Mouse (Mus musculus) stomach, postnatal 0 days (tissue): ENCODE results near the gene Uhmk1. TPM values are rescaled to one million over a fixed set of nuclear protein-coding genes. Genes with fewer than 3 reads are reported as not detected.
"Not testable (repeated sequence)": the region's sequence is repeated elsewhere in the genome, so short reads cannot be mapped to it uniquely, and the experiment has no call there.

ENCODE experiments used
- ATAC-seq: fragments of 200-750 bp; cut with Nextera tagmentation; 2 replicates; pipeline ENCODE4 v1.8.0; 2017; ENCODE audit not compliant: low FRiP score, low TSS enrichment
- DNase-seq: peaks from one replicate; pipeline ENCODE4 v3.0.0-alpha.2; 2016; ENCODE audit warnings: low spot score
- H3K27ac ChIP-seq: fragments of 300-500 bp; sonication (generic); replicated peaks from 2 replicates; pipeline ENCODE4 v1.5.1; 2014; ENCODE audit warnings: mild to moderate bottlenecking, control low read depth
- H3K27me3 ChIP-seq: fragments of 300-500 bp; sonication (generic); 2 replicates; pipeline ENCODE4 v1.6.1; 2014; ENCODE audit warnings: low read length; ENCODE audit not compliant: control insufficient read depth, insufficient read depth
- H3K36me3 ChIP-seq: fragments of 300-500 bp; sonication (generic); 2 replicates; pipeline ENCODE4 v1.6.1; 2014; ENCODE audit warnings: low read length, mixed read lengths; ENCODE audit not compliant: control insufficient read depth, insufficient read depth
- H3K4me1 ChIP-seq: fragments of 300-500 bp; sonication (generic); replicated peaks from 2 replicates; pipeline ENCODE4 v1.6.1; 2014; ENCODE audit warnings: antibody characterized with exemption; ENCODE audit not compliant: control insufficient read depth, insufficient read depth
- H3K4me2 ChIP-seq: fragments of 300-500 bp; sonication (generic); replicated peaks from 2 replicates; pipeline ENCODE4 v1.6.1; 2014; ENCODE audit warnings: low read depth, mild to moderate bottlenecking, control low read depth, moderate library complexity
- H3K4me3 ChIP-seq: fragments of 300-500 bp; sonication (generic); 2 replicates; pipeline ENCODE4 v1.5.1; 2014; ENCODE audit warnings: low read depth, low read length, control low read depth
- H3K9ac ChIP-seq: fragments of 300-500 bp; sonication (generic); 2 replicates; pipeline ENCODE4 v1.6.1; 2014; ENCODE audit warnings: mild to moderate bottlenecking, low read length, control low read depth, mixed read lengths
- H3K9me3 ChIP-seq: fragments of 300-500 bp; sonication (generic); 2 replicates; pipeline ENCODE4 v1.6.1; 2016; ENCODE audit warnings: low read length; ENCODE audit not compliant: control insufficient read depth
- CTCF ChIP-seq: IDR thresholded peaks from 2 replicates; pipeline ENCODE4 v1.5.1; 2016; ENCODE audit warnings: antibody characterized with exemption, low read depth, mild to moderate bottlenecking, moderate library complexity
- EP300 ChIP-seq: optimal IDR thresholded peaks from 2 replicates; pipeline ENCODE3; 2016; ENCODE audit warnings: antibody characterized with exemption
- WGBS: fragments of 180-500 bp; shearing (Covaris S2); extraction: QIAGEN DNeasy Blood & Tissue Kit; methylation state at CpG from one replicate; pipeline ENCODE4 v1.1.7; 2014; 5-methylcytosine and 5-hydroxymethylcytosine counted together
- polyA plus RNA-seq: library from polyadenylated mRNA; unstranded; fragments of >200 nt; fragmentation: Nextera tagmentation; extraction: Ambion mirVana; gene quantifications from 2 replicates; pipeline ENCODE4 v1.2.1, GENCODE M21; 2015

Gene Uhmk1
- 4.1 TPM in 2 replicates for polyA plus RNA-seq

- H3K27ac ChIP-seq: peak within 1 kb of the TSS; percentile 96
- ATAC-seq (peak; percentile 98), DNase-seq (peak; percentile 93)
- under 1% methylated on average over 64 of the region's 70 CpGs for WGBS
- peak within 1 kb of the TSS; percentile 70 for H3K4me2 ChIP-seq
- no peak for TF ChIP-seq CTCF
- no peak for TF ChIP-seq EP300
- H3K36me3 ChIP-seq: peaks cover 3% of the 10 kb centered on the region; the same call in 1 of the 2 replicates
- H3K9ac ChIP-seq: peak within 1 kb of the TSS; percentile 97
- no peaks in the 10 kb centered on the region for H3K9me3 ChIP-seq
- H3K4me3 ChIP-seq: peak within 1 kb of the TSS; percentile 84
- no peaks in the 10 kb centered on the region for H3K4me1 ChIP-seq
- H3K27me3 ChIP-seq: no peaks in the 10 kb centered on the region
Measured at GRCm38 (mm10) chr1:170214757-170215522, at the start of gene Uhmk1. TSS of gene Uhmk1 (minus strand) at chr1:170215397.

GRCm38 (mm10) chr1:170255560-170255910, 40.3 kb upstream of the Uhmk1 start:
- Histone ChIP-seq H3K27ac (peak overlapping the region; percentile 45; the same call in 1 of the 2 replicates), H3K9ac (peak overlapping the region; percentile 83), H3K9me3 (no peaks in the 10 kb centered on the region), H3K4me1 (no peaks in the 10 kb centered on the region), H3K4me3 (peak overlapping the region; percentile 66), H3K4me2 (peak overlapping the region; percentile 66), H3K36me3 (no peaks in the 10 kb centered on the region), H3K27me3 (no peaks in the 10 kb centered on the region)
- DNase-seq (peak; percentile 87), ATAC-seq (peak; percentile 100)
- TF ChIP-seq CTCF (no peak), EP300 (no peak)
- WGBS: 5% methylated on average over 32 of the region's 32 CpGs

DNA sequence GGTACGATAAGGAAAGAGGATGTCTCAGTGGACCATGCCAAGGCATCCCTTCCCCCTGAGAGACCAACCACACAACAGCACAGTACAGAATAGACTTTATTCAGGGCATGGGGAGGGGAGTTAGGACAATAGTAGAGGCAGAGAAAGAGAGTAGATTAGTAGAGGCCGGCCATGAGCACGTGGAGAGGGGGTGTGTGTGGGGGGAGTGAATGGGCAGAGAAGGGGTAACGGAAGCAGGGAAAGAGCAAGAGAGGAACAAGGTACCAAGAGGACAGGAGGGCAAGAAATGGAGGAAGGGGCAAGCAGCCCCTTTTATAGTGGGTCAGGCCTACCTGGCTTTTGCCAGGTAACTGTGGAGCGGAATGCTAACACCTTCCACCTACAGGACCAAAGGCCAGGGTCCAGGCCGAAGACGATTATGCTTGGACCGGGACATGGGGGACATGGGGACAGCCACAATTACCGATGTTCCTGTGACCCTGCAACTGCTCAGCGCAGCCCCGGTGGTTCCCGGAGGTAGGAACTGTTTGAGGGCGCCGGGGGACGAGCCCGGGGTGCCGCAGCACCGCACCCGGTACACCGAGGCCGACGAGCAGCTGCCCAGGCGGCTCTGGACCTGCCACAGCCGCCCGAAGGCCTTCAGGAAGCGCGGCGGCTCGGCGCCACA, 39.8 kb upstream of the Uhmk1 start:
- ATAC-seq (peak; percentile 60; the same call in 1 of the 2 replicates), DNase-seq (no peak)
- Histone ChIP-seq H3K27me3 (no peaks in the 10 kb centered on the region), H3K27ac (peak overlapping the region; percentile 45; the same call in 1 of the 2 replicates), H3K9me3 (no peaks in the 10 kb centered on the region), H3K36me3 (no peaks in the 10 kb centered on the region), H3K9ac (peak overlapping the region; percentile 83), H3K4me2 (peak overlapping the region; percentile 66), H3K4me3 (peak overlapping the region; percentile 66), H3K4me1 (no peaks in the 10 kb centered on the region)
- TF ChIP-seq CTCF (no peak), EP300 (no peak)
- WGBS: 30% methylated on average over 29 of the region's 30 CpGs

DNA sequence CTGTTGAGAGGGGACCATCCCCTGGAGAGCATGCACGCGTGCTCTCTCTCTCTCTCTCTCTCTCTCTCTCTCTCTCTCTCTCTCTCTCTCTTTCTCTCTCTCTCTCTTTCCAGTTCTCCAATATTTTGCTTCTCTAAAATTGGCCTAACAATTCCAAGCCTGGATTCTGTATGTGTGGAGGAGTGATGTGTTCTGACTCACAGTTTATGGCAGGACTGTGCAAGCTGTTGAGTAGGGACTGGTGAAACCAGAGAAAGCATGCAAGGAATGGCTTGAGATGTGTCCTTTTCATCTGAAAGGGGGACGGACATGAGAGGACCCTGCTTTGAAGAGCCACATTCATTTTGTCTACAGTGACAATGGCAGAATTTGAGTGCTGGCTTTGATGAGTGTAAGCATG, 29.8 kb upstream of the Uhmk1 start:
- ATAC-seq: no peak

GRCm38 (mm10) chr1:170232688-170233087, 17.5 kb upstream of the Uhmk1 start, which contains the start of gene Sh2d1b2:
TSS of gene Sh2d1b2 (plus strand) at chr1:170232749.
- WGBS: 62% methylated on average over 5 of the region's 6 CpGs
- ATAC-seq, DNase-seq, H3K36me3 ChIP-seq, H3K27ac ChIP-seq, H3K9me3 ChIP-seq, H3K4me3 ChIP-seq, H3K27me3 ChIP-seq, H3K4me2 ChIP-seq, H3K4me1 ChIP-seq, H3K9ac ChIP-seq: not testable (repeated sequence)

More for the DNA sequence above, 29.8 kb upstream of the Uhmk1 start:
- H3K4me1 ChIP-seq: no peaks in the 10 kb centered on the region
- H3K4me2 ChIP-seq: no peak overlapping the region
- no peaks in the 10 kb centered on the region for H3K27me3 ChIP-seq
- WGBS: 81% methylated on average over 3 of the region's 3 CpGs
- TF ChIP-seq CTCF: no peak
- TF ChIP-seq EP300: no peak
- H3K27ac ChIP-seq: no peak overlapping the region
- H3K9ac ChIP-seq: no peak overlapping the region
- no peak for DNase-seq
- H3K9me3 ChIP-seq: no peaks in the 10 kb centered on the region
- H3K36me3 ChIP-seq: no peaks in the 10 kb centered on the region
- no peak overlapping the region for H3K4me3 ChIP-seq

DNA sequence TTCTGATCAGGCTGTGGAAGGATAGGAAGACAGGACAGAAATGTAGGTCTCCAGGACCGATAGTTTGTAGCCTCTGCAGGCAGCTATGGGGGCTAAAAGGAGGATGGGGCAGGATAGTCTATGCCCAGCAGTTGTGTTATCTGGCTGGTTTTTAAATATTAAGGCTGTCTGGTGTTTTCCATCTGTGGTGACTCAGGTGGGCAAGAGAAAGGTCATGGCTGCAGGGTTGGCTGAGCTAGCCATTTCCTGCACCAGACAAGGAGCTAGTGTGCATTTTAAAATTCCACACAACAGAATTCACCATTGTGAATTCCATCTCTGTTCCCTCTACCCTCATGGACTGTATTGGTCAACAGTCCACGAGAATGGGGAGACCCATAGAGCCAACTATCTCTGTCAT, 8.1 kb upstream of the Uhmk1 start:
- no peak for ATAC-seq
- H3K9me3 ChIP-seq: no peaks in the 10 kb centered on the region
- H3K9ac ChIP-seq: no peak overlapping the region
- no peak for TF ChIP-seq CTCF
- TF ChIP-seq EP300: no peak
- no peak for DNase-seq
- no peaks in the 10 kb centered on the region for H3K4me1 ChIP-seq
- H3K27me3 ChIP-seq: no peaks in the 10 kb centered on the region
- H3K4me3 ChIP-seq: no peak overlapping the region
- H3K27ac ChIP-seq: no peak overlapping the region
- 73% methylated on average over 2 of the region's 2 CpGs for WGBS
- no peak overlapping the region for H3K4me2 ChIP-seq
- no peaks in the 10 kb centered on the region for H3K36me3 ChIP-seq
